Mouse (Mus musculus): ENCODE results near the gene Aak1. TPM values are rescaled to one million over a fixed set of nuclear protein-coding genes. Genes with fewer than 3 reads are reported as not detected.

Gene Aak1
- polyA plus RNA-seq, 1 experiment from 2014 or later = 32.1 TPM

DNA sequence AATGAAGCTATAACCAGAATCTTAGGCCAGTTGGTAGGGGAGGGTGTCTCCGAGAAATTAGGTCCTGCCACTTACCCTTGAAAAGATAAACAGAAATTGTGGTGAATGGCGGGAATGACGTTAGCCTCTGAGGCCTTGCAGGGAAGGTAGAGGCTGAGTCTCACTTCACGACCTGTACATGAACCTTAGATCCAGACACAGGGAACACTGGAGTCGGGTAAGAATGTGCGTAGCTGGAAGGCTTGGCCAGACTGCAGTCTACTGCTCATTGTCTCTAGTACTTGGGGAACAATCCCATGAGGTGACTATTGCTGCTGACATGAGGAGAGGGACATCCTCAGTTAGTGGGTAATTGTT is 129.6 kb downstream of the Aak1 start:
- no peak overlapping the region for H3K4me2 ChIP-seq (replicated peaks)
- no peaks in the 10 kb centered on the region for H3K4me1 ChIP-seq (replicated peaks)
- WGBS = 93% methylated on average over 6 of the region's 6 CpGs
- H3K9ac ChIP-seq (replicated peaks) = no peak overlapping the region
- no peak for ATAC-seq
- peaks cover 52% of the 10 kb centered on the region for H3K36me3 ChIP-seq
- no peaks in the 10 kb centered on the region for H3K9me3 ChIP-seq
- H3K4me3 ChIP-seq (replicated peaks) = no peak overlapping the region
- H3K27ac ChIP-seq = no peak overlapping the region
- no peaks in the 10 kb centered on the region for H3K27me3 ChIP-seq

DNA sequence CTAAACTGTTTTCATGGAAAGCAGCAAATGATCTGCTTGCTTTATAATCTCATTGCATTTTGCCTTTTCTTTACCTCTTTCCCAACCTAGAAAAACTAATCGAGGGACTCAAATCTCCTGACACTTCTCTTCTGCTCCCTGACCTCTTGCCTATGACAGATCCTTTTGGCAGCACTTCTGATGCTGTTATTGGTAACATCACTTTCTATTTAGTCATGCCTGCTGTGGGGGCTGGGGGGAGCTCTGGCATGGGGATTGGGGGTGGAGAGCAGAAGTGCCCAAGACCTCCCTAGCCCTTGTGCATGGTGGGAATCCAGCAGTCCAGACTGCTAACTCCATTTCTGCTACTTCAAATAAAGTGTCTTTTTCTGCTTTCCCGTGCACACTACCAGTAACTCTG is 131.9 kb downstream of the Aak1 start:
- Histone ChIP-seq H3K4me1 (replicated peaks) (no peaks in the 10 kb centered on the region), H3K4me3 (replicated peaks) (no peak overlapping the region), H3K36me3 (peaks cover 48% of the 10 kb centered on the region), H3K9ac (replicated peaks) (no peak overlapping the region), H3K4me2 (replicated peaks) (no peak overlapping the region), H3K9me3 (no peaks in the 10 kb centered on the region), H3K27me3 (no peaks in the 10 kb centered on the region), H3K27ac (no peak overlapping the region)
- 94% methylated on average over 2 of the region's 2 CpGs for WGBS
- ATAC-seq = no peak

DNA sequence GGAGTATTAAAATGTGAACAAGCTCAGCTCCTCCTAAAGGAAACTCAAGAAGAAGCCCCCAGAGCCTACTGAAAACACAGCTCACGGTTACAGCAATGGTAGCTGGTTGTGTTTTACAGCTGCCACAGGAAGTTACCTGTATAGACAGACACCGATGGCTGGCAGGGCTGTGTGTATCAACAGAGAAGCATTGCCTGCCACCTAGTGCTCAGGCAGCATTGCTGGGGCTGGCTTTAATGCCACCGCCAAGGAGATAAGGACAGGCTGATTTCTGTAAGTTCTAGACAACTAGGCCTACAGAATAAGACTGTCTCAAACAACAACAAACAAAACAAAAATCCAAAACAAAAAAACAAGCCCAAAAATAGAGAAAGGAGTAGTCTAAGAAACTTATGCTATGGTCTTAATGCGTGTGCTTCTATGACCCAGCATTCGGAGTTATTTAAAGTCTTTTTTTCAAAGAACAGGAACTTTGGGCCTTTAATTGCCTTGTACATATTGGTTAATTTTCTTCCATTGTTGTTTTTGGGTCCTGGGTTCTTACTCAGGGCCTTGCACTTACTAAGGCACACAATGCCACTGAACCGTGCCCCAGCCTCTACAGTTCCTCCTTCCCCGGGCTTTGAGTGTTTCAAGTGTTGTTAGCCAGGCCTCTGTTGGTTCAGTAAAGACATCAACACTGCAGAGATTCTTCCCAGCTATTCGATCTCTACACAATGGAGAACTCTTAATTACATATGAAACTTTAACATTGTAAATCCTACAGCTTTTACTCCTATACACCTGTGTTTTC is 136.2 kb downstream of the Aak1 start:
- no peaks in the 10 kb centered on the region for H3K4me1 ChIP-seq (replicated peaks)
- 93% methylated on average over 8 of the region's 8 CpGs for WGBS
- H3K27me3 ChIP-seq = no peaks in the 10 kb centered on the region

DNA sequence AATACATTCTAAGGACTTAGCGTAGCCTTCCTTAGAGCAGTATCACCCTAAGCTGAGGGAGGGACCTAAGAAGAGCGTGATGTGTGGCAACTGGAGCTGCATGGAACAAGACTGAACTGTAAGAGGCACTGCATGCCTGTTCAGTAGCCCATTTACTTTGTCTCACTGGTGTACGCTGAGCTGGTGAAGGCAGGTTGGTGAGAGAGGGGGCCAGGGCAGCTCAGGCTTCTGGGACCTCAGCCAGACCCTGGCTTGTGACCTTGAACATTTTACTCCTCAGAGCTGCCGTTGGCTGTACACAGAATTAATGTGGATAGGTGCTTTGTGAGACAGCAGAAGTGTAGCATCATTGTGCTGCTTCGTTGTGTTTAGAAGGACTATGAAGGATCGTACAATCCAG is 140.3 kb downstream of the Aak1 start:
- ATAC-seq = no peak
- Histone ChIP-seq H3K27me3 (no peaks in the 10 kb centered on the region), H3K4me3 (replicated peaks) (no peak overlapping the region), H3K36me3 (peaks cover 32% of the 10 kb centered on the region), H3K9ac (replicated peaks) (no peak overlapping the region), H3K4me1 (replicated peaks) (no peaks in the 10 kb centered on the region), H3K27ac (no peak overlapping the region), H3K9me3 (no peaks in the 10 kb centered on the region), H3K4me2 (replicated peaks) (no peak overlapping the region)
- 94% methylated on average over 6 of the region's 6 CpGs for WGBS

More for the DNA sequence above, 136.2 kb downstream of the Aak1 start:
- Histone ChIP-seq H3K4me2 (replicated peaks) (no peak overlapping the region), H3K27ac (no peak overlapping the region), H3K36me3 (peaks cover 52% of the 10 kb centered on the region), H3K9me3 (no peaks in the 10 kb centered on the region), H3K9ac (replicated peaks) (no peak overlapping the region), H3K4me3 (replicated peaks) (no peak overlapping the region)
- ATAC-seq = no peak

DNA sequence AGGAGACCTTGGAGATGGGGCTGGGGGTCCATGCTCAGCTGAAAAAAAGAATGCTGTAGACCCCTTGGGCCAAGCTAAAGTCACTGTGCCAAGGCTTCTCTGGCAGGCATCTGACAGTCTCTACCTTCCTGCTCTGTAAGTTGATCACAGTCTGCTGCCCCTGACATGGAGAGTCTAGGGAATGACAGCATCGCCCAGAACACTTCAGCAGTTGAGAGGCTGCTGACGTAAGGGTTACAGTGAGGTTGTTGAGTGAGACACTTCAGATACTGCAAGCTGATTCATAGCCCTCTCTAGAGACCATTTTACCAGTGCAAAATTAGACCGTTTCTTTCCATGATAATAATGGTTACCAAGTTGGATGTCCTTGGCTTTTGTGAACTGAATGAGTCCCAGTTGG is 141.7 kb downstream of the Aak1 start:
- Histone ChIP-seq H3K36me3 (peaks cover 37% of the 10 kb centered on the region), H3K9ac (replicated peaks) (no peak overlapping the region), H3K4me3 (replicated peaks) (no peak overlapping the region), H3K9me3 (no peaks in the 10 kb centered on the region), H3K4me1 (replicated peaks) (no peaks in the 10 kb centered on the region), H3K27ac (no peak overlapping the region), H3K27me3 (no peaks in the 10 kb centered on the region), H3K4me2 (replicated peaks) (no peak overlapping the region)
- WGBS = 90% methylated on average over 3 of the region's 3 CpGs
- no peak for ATAC-seq

DNA sequence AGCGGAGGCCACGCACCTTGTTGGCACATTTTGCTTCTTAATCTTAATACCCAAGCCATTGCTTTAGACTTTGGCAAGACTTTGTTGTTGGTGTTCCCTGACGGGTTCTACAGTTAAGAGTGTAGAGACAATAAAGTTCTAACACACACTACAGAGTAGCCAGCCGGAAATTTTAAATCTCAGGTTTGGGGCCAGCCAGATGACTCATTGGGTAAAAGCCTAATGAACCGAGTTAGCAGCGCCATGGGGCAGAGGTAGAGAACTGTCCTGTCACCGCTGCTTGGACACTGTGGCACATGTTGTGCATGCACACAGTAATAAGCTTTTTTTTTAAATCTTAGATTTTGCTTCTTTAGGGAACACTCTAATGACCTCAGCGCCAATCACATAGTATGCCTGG is 143.0 kb downstream of the Aak1 start:
- no peaks in the 10 kb centered on the region for H3K9me3 ChIP-seq
- no peaks in the 10 kb centered on the region for H3K4me1 ChIP-seq (replicated peaks)
- no peak overlapping the region for H3K4me3 ChIP-seq (replicated peaks)
- H3K27ac ChIP-seq = no peak overlapping the region
- WGBS = 92% methylated on average over 8 of the region's 8 CpGs
- H3K27me3 ChIP-seq = no peaks in the 10 kb centered on the region
- H3K4me2 ChIP-seq (replicated peaks) = no peak overlapping the region
- H3K36me3 ChIP-seq = peaks cover 38% of the 10 kb centered on the region
- ATAC-seq = no peak
- no peak overlapping the region for H3K9ac ChIP-seq (replicated peaks)

DNA sequence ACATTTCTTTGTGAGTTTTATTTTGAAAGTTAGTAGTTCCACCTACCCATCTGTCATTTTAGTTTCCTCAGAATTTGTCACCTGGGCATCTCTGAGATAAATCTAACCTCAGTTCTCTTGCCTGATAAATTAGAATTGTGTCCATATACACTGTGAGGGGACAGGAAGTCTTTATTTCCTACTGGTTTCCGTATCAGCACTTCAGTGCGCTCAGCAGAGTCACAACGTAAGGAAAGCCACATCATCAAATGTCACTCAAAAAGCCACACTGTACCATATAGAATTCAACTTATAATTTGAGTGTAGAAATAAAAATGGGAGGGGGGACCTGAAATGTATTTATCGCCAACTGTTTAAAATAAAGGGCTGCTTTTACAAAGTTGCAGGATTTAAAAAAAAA is 144.9 kb downstream of the Aak1 start:
- ATAC-seq = no peak
- Histone ChIP-seq H3K9me3 (no peaks in the 10 kb centered on the region), H3K27me3 (no peaks in the 10 kb centered on the region), H3K9ac (replicated peaks) (no peak overlapping the region), H3K36me3 (peaks cover 37% of the 10 kb centered on the region), H3K4me1 (replicated peaks) (no peaks in the 10 kb centered on the region), H3K4me2 (replicated peaks) (no peak overlapping the region), H3K27ac (no peak overlapping the region), H3K4me3 (replicated peaks) (no peak overlapping the region)
- 95% methylated on average over 4 of the region's 4 CpGs for WGBS

DNA sequence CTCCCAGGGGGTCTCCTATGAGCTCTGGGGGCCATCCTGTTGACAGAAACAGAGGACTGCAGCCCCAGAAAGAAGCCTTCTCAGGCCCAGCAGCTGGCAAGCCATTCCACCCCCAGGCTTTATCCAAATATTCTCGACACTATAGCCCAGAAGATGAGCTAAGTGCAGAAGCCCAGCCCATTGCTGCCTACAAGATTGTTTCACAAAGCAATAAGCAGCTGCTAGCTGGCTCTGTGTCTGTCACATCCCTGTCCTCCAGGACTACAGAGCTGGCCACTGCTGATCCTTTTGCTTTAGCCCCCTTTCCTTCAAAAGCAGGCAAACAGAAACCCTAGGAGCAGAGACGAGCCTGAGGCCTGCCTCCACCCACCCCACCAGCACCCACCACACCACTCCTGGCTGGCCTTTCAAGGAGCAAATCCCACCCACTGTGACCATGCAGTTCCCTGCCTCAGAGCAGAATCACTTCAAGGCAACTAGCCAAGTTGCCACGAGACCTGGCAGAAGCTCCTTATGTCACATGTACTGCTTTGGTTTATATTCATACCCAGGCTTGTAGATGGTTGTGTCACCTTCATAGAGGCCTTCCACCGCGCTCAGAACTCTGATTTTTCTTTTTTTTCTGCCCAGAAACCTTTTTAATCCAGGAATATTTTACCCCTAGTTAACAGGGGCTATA is 147.5 kb downstream of the Aak1 start:
- H3K36me3 ChIP-seq = peaks cover 39% of the 10 kb centered on the region
- H3K27ac ChIP-seq = no peak overlapping the region
- no peaks in the 10 kb centered on the region for H3K9me3 ChIP-seq
- no peaks in the 10 kb centered on the region for H3K27me3 ChIP-seq
- H3K9ac ChIP-seq (replicated peaks) = no peak overlapping the region
- ATAC-seq = no peak
- no peak overlapping the region for H3K4me2 ChIP-seq (replicated peaks)
- WGBS = 88% methylated on average over 5 of the region's 5 CpGs
- H3K4me1 ChIP-seq (replicated peaks) = no peaks in the 10 kb centered on the region
- H3K4me3 ChIP-seq (replicated peaks) = no peak overlapping the region

DNA sequence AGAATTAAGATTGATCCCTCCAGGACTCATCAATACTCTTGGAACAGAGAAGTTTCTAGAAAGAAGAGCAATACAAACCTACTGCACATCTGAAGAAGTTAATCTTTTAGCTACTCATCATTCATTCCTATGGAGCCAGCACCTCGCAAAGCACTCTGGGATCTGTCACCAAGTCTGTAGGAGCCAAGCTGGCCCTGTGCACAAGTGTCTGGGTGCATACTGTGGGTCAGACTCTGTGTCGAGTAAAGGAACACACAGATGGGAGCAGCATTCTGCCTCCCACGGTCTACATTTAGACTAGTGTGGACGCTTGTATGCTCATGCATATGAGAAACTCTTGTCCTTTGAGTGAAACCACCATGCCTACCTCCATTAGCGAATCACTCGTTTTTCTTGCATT is 148.0 kb downstream of the Aak1 start:
- WGBS = 95% methylated on average over 6 of the region's 6 CpGs
- H3K27me3 ChIP-seq = no peaks in the 10 kb centered on the region
- H3K9ac ChIP-seq (replicated peaks) = no peak overlapping the region
- no peak overlapping the region for H3K4me2 ChIP-seq (replicated peaks)
- H3K4me3 ChIP-seq (replicated peaks) = no peak overlapping the region
- peaks cover 39% of the 10 kb centered on the region for H3K36me3 ChIP-seq
- no peak for ATAC-seq
- H3K27ac ChIP-seq = no peak overlapping the region
- H3K4me1 ChIP-seq (replicated peaks) = no peaks in the 10 kb centered on the region
- no peaks in the 10 kb centered on the region for H3K9me3 ChIP-seq

DNA sequence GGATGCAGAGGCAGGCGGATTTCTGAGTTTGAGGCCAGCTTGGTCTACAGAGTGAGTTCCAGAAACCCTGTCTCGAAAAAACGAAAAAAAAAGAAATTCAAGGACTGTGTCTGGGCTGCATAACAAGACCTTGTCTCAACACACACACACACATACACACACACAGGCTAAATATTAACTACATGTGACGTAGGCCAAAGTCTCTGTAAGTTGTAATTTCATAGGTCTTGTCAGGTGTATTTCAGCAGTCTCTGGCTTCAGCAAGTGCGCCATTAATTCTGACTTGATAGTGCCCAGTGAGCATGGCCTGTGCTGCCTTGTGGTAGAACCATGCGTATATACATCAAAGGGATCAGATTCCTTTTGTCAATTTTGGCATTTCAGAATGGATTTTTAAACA is 152.7 kb downstream of the Aak1 start:
- Histone ChIP-seq H3K4me3 (replicated peaks) (no peak overlapping the region), H3K27ac (no peak overlapping the region), H3K4me2 (replicated peaks) (no peak overlapping the region), H3K9ac (replicated peaks) (no peak overlapping the region), H3K4me1 (replicated peaks) (no peaks in the 10 kb centered on the region), H3K9me3 (no peaks in the 10 kb centered on the region), H3K36me3 (peaks cover 21% of the 10 kb centered on the region), H3K27me3 (no peaks in the 10 kb centered on the region)
- no peak for ATAC-seq
- 92% methylated on average over 6 of the region's 6 CpGs for WGBS

DNA sequence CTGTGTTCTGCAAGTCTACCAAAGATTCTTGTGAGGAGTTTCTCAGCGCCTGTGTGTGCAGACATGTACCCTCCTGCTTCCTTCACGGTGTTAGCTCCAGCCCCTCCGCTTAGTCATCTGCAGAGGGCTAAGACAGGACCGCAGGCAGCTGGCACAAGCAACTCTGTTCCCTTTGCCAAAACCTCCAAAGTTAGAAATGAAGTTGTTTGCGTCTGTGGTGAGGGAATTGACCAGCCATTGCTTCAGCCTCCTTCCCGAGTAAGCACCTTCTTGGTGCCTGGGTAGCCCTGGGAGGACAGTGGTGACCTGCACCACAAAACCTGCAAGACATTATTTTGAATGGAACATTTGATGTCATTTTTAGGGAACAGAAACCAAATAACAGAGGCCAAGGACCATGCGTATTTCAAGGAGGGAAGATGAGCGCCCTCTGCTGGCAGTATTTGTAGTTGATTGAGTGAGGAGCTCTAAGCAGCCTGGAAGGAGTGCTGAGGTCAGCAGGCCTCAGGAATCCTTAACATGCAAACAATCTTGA is 153.3 kb downstream of the Aak1 start:
- Histone ChIP-seq H3K27me3 (no peaks in the 10 kb centered on the region), H3K27ac (no peak overlapping the region), H3K4me2 (replicated peaks) (no peak overlapping the region), H3K4me3 (replicated peaks) (no peak overlapping the region), H3K9ac (replicated peaks) (no peak overlapping the region), H3K9me3 (no peaks in the 10 kb centered on the region), H3K36me3 (peaks cover 15% of the 10 kb centered on the region), H3K4me1 (replicated peaks) (no peaks in the 10 kb centered on the region)
- ATAC-seq = peak; percentile 69; the same call in 1 of the 2 replicates
- WGBS = 53% methylated on average over 8 of the region's 8 CpGs

DNA sequence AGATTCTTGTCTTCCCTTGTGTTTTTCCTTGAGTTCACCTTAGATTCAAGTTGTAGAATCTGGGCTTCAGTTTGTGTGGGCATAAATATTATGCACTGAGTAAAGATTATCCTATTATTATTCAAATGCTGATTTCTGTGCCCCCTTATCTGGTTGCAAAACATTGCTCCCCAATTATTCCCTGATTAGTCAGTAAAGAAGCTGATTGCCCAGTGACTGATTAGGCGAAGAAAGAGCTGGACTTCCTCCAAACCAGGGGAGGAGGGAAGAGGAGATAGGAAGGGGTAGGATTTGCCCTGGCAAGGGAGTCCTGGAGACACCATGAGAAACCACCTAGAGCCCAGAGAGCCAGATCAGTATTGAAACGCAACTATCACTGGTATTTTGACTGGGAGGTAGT is 154.8 kb downstream of the Aak1 start:
- H3K9me3 ChIP-seq = no peaks in the 10 kb centered on the region
- WGBS = 75% methylated on average over 2 of the region's 2 CpGs
- no peaks in the 10 kb centered on the region for H3K27me3 ChIP-seq
- 0 out of 2 replicates have a peak, but pooled peaks cover 6% of the 10 kb centered on the region for H3K36me3 ChIP-seq
- H3K4me3 ChIP-seq (replicated peaks) = no peak overlapping the region
- H3K4me2 ChIP-seq (replicated peaks) = no peak overlapping the region
- H3K27ac ChIP-seq = no peak overlapping the region
- no peak overlapping the region for H3K9ac ChIP-seq (replicated peaks)
- ATAC-seq = no peak
- H3K4me1 ChIP-seq (replicated peaks) = peaks cover under 1% of the 10 kb centered on the region; the same call in 1 of the 2 replicates
